Mouse (Mus musculus) stomach, embryonic 14.5 days (tissue): ENCODE results near the gene Srsf3. TPM values are rescaled to one million over a fixed set of nuclear protein-coding genes. Genes with fewer than 3 reads are reported as not detected.
A peak's percentile ranks its signal among the peaks of the same experiment; 100 is the strongest.

Experiments
- ATAC-seq: fragments of 200-750 bp; cut with Nextera tagmentation; 2 replicates; pipeline ENCODE4 v1.8.0; 2017; ENCODE audit warnings: low read depth, moderate TSS enrichment; ENCODE audit not compliant: insufficient number of reproducible peaks, insufficient read depth, low FRiP score
- H3K27ac ChIP-seq: fragments of 300-500 bp; sonication (generic); 2 replicates; pipeline ENCODE4 v1.5.1; 2014; ENCODE audit warnings: mild to moderate bottlenecking, low read length, moderate library complexity, mixed read lengths
- H3K27me3 ChIP-seq: fragments of 300-500 bp; sonication (generic); 2 replicates; pipeline ENCODE4 v1.6.1; 2014; ENCODE audit warnings: low read length, control low read depth, mixed read lengths; ENCODE audit not compliant: control insufficient read depth, insufficient read depth
- H3K36me3 ChIP-seq: fragments of 300-500 bp; sonication (generic); 2 replicates; pipeline ENCODE4 v1.6.1; 2014; ENCODE audit warnings: mild to moderate bottlenecking, control low read depth, low read length, moderate library complexity, mixed read lengths; ENCODE audit not compliant: control insufficient read depth, insufficient read depth
- H3K4me1 ChIP-seq: fragments of 300-500 bp; sonication (generic); 2 replicates; pipeline ENCODE4 v1.6.1; 2014; ENCODE audit warnings: low read length, control low read depth, mixed read lengths; ENCODE audit not compliant: control insufficient read depth, insufficient read depth
- H3K4me2 ChIP-seq: fragments of 300-500 bp; sonication (generic); replicated peaks from 2 replicates; pipeline ENCODE4 v1.6.1; 2014; ENCODE audit warnings: low read depth, low read length, control low read depth
- H3K4me3 ChIP-seq: fragments of 300-500 bp; sonication (generic); 2 replicates; pipeline ENCODE4 v1.5.1; 2014; ENCODE audit warnings: low read depth, low read length, control low read depth
- H3K9ac ChIP-seq: fragments of 300-500 bp; sonication (generic); replicated peaks from 2 replicates; pipeline ENCODE4 v1.6.1; 2014; ENCODE audit warnings: low read depth, mild to moderate bottlenecking, control low read depth, low read length, moderate library complexity, mixed read lengths
- H3K9me3 ChIP-seq: fragments of 300-500 bp; sonication (generic); 2 replicates; pipeline ENCODE4 v1.6.1; 2016; ENCODE audit warnings: low read depth, low read length, control low read depth; ENCODE audit not compliant: control insufficient read depth
- WGBS: fragments of 180-500 bp; shearing (Covaris S2); extraction: QIAGEN DNeasy Blood & Tissue Kit; methylation state at CpG from one replicate; pipeline ENCODE4 v1.1.7; 2014; 5-methylcytosine and 5-hydroxymethylcytosine counted together
- polyA plus RNA-seq: library from polyadenylated mRNA; unstranded; fragments of >200 nt; fragmentation: Nextera tagmentation; extraction: Ambion mirVana; gene quantifications from 2 replicates; pipeline ENCODE4 v1.2.1, GENCODE M21; 2014

The Srsf3 gene
- polyA plus RNA-seq, 1 experiment from 2014 or later: 593 TPM

DNA sequence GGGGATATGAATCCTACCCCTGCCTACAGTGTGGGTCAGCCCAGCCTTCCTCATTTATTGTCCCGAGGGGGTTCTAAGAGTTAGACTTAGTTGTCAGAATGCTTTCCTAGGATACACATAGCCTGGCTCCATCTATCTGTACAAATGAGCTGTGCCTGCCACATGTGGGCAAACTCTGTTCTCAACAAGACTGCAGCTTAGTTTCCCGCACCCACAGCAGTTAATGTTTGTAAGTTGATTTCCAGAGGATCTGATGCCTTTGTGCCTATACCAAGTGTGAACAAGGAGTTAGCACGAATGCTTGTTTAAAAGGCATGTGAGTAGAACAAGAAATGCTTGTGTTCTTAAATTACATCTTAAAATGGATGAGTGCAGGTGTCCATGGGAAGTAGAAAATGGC, 11.2 kb downstream of the Srsf3 start:
- WGBS: 89% methylated on average over 3 of the region's 3 CpGs

DNA sequence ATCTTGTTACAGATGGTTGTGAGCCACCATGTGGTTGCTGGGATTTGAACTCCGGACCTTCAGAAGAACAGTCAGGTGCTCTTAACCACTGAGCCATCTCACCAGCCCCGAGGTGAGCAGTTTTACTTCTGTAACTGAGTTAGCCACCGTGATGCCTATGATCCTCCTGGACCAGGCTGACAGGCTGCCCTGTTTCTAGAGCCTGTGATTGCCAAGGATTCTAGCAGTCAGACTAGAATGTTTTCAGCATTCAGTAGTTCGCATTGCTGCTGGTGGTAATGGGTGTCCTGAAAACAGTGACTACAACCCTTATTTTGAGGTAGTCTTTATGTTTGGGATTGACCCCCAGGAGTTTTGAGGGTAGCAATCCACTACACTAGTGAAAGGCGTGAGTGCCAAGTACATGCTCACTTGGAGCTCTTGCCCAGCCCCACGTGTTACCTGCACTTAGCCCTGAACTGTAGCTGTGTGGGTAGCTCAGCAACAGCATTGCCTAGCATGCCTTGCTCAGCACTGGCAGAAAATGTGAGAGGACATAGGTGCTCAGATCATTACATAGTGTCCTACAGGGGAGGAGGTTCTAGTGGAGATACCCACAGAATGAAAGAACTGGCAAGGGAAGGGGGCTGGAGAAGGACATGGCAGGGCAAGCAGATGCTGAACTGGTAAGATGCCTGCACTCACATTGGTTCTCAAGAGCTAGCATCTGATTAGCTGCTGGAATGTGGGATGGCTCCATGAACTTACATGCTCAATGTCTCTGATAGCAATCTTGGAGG, 11.9 kb downstream of the Srsf3 start:
- no peaks in the 10 kb centered on the region for H3K9me3 ChIP-seq
- no peak overlapping the region for H3K9ac ChIP-seq
- H3K27me3 ChIP-seq: no peaks in the 10 kb centered on the region
- H3K36me3 ChIP-seq: peaks cover 73% of the 10 kb centered on the region
- WGBS: 87% methylated on average over 6 of the region's 6 CpGs
- 0 out of 2 replicates have a peak, but pooled peaks cover 2% of the 10 kb centered on the region for H3K4me1 ChIP-seq
- no peak overlapping the region for H3K27ac ChIP-seq
- H3K4me2 ChIP-seq: no peak overlapping the region
- no peak for ATAC-seq
- H3K4me3 ChIP-seq: no peak overlapping the region

More for the DNA sequence above, 11.2 kb downstream of the Srsf3 start:
- H3K9ac ChIP-seq: no peak overlapping the region
- 0 out of 2 replicates have a peak overlapping the region, but pooled peaks have one; percentile 15 for H3K27ac ChIP-seq
- H3K4me2 ChIP-seq: no peak overlapping the region
- no peaks in the 10 kb centered on the region for H3K9me3 ChIP-seq
- no peak for ATAC-seq
- H3K4me3 ChIP-seq: no peak overlapping the region
- H3K4me1 ChIP-seq: 0 out of 2 replicates have a peak, but pooled peaks cover 2% of the 10 kb centered on the region
- no peaks in the 10 kb centered on the region for H3K27me3 ChIP-seq
- H3K36me3 ChIP-seq: peaks cover 81% of the 10 kb centered on the region

- Histone ChIP-seq H3K9me3 (no peaks in the 10 kb centered on the region), H3K4me1 (0 out of 2 replicates have a peak, but pooled peaks cover 7% of the 10 kb centered on the region), H3K36me3 (peaks cover 68% of the 10 kb centered on the region), H3K27me3 (no peaks in the 10 kb centered on the region), H3K9ac (no peak overlapping the region), H3K4me2 (no peak overlapping the region), H3K27ac (no peak overlapping the region), H3K4me3 (no peak overlapping the region)
- 70% methylated on average over 1 of the region's 1 CpGs for WGBS
- ATAC-seq: no peak
Measured at GRCm38 (mm10) chr17:29044925-29045319, 12.5 kb downstream of the Srsf3 start.

DNA sequence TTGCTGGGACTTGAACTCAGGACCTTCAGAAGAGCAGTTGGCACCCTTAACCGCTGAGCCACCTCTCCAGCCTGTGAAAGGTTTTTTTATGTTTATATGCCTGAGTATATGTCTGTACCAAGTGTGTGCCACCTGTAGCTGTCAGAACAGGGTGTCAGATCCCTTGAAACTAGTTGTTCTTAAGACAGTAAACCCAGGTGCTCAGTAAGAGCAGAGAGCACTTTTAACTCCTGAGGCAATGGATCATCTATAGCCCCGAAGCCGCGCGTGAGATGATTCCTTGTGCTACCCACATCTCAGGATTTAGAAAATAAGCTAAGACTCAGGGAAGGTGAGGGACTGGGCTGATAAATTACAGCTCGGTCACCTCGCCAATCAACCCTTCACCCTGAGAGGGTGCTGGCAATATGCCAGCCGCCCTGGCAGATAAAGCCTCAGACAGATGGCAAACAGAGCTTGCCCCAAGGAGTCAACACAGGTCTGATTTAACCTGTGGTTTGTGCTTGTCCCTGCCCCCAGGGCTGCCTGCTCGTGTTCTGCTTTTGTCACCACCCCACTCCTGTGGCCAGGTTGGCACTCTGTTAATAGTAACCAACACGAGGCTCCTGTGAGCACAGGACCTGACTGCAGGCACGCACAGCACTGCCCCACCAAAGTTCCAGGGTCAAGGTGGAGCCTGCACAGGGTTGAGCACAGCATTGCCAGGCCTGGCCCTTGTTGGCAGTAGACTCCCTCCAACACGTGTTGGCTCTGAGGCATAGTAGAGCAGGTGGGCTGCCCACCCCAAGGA, 13.5 kb downstream of the Srsf3 start:
- Histone ChIP-seq H3K9me3 (no peaks in the 10 kb centered on the region), H3K27ac (no peak overlapping the region), H3K27me3 (no peaks in the 10 kb centered on the region), H3K4me3 (no peak overlapping the region), H3K36me3 (peaks cover 57% of the 10 kb centered on the region), H3K4me1 (0 out of 2 replicates have a peak, but pooled peaks cover 10% of the 10 kb centered on the region), H3K9ac (no peak overlapping the region), H3K4me2 (no peak overlapping the region)
- ATAC-seq: peak; percentile 37
- 60% methylated on average over 12 of the region's 12 CpGs for WGBS

GRCm38 (mm10) chr17:29046863-29047262, 14.4 kb downstream of the Srsf3 start:
- peaks cover 52% of the 10 kb centered on the region for H3K36me3 ChIP-seq
- H3K4me3 ChIP-seq: no peak overlapping the region
- H3K27ac ChIP-seq: no peak overlapping the region

GRCm38 (mm10) chr17:29047697-29048514, 15.5 kb downstream of the Srsf3 start:
- WGBS: 58% methylated on average over 3 of the region's 3 CpGs
- ATAC-seq: no peak
- no peak overlapping the region for H3K4me3 ChIP-seq
- no peaks in the 10 kb centered on the region for H3K27me3 ChIP-seq
- no peak overlapping the region for H3K4me2 ChIP-seq
- H3K9ac ChIP-seq: no peak overlapping the region
- H3K36me3 ChIP-seq: peaks cover 44% of the 10 kb centered on the region
- no peak overlapping the region for H3K27ac ChIP-seq
- H3K4me1 ChIP-seq: 0 out of 2 replicates have a peak, but pooled peaks cover 11% of the 10 kb centered on the region
- H3K9me3 ChIP-seq: no peaks in the 10 kb centered on the region

More at GRCm38 (mm10) chr17:29046863-29047262, 14.4 kb downstream of the Srsf3 start:
- H3K27me3 ChIP-seq: no peaks in the 10 kb centered on the region
- 0 out of 2 replicates have a peak, but pooled peaks cover 11% of the 10 kb centered on the region for H3K4me1 ChIP-seq
- H3K4me2 ChIP-seq: no peak overlapping the region
- H3K9ac ChIP-seq: no peak overlapping the region
- H3K9me3 ChIP-seq: no peaks in the 10 kb centered on the region
- no peak for ATAC-seq
- 83% methylated on average over 3 of the region's 3 CpGs for WGBS

DNA sequence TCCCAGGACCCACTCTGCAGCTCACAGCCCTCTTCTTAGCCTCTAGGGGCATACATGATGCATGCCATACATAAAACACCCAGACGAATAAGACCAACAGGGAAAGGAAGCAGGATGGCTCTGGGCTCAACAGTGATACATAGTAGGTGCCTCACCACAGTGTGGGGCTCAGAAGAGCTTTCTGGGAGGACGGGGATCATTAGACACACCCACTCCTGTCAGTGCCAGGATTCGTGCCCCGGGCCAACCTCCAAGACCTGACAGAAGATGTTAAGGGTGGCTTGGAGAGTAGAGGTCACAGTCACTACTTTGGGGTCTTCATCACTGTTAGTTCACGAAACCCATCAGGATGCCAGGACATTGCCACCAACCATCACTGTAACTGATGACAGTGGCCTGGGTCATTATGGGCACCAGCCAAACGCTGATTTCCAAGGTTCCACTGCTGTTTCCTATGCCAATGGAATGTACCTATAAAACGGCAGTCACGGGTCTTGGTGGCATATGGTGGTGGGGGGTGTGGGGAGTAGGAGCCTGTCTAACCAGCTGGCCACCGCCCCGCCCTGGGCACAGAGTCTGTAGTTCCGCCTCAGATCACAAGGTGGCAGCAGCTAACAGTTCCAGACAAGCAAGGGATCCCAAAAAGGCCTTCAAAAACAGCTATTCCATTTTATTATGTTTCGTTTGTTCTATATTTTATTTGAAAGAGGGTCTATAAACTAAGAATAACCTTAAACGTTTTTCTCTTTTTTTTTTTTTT, 16.5 kb downstream of the Srsf3 start:
- H3K4me1 ChIP-seq: 0 out of 2 replicates have a peak, but pooled peaks cover 12% of the 10 kb centered on the region
- no peak overlapping the region for H3K9ac ChIP-seq
- H3K27me3 ChIP-seq: no peaks in the 10 kb centered on the region
- H3K4me2 ChIP-seq: no peak overlapping the region
- ATAC-seq: no peak
- no peaks in the 10 kb centered on the region for H3K9me3 ChIP-seq
- no peak overlapping the region for H3K27ac ChIP-seq
- WGBS: 19% methylated on average over 13 of the region's 13 CpGs
- H3K4me3 ChIP-seq: no peak overlapping the region
- peaks cover 34% of the 10 kb centered on the region for H3K36me3 ChIP-seq
